Mouse (Mus musculus): ENCODE results near the gene Snx9. TPM values are rescaled to one million over a fixed set of nuclear protein-coding genes. Genes with fewer than 3 reads are reported as not detected.
A peak's percentile ranks its signal among the peaks of the same experiment; 100 is the strongest.

Snx9 gene
- polyA plus RNA-seq, 1 experiment: 89.9 TPM

- peaks cover 11% of the 10 kb centered on the region for H3K4me1 ChIP-seq (ENCODE audit: control insufficient read depth, insufficient read depth, low read length)
- H3K4me3 ChIP-seq (ENCODE audit: insufficient read depth, low read length): no peak overlapping the region
- H3K27ac ChIP-seq (ENCODE audit: insufficient read depth, low read length): peak overlapping the region; percentile 83
- TF ChIP-seq CTCF (IDR thresholded peaks at IDR 0.05; ENCODE audit: borderline replicate concordance, insufficient read depth, low read length) (no peak), POLR2A (IDR thresholded peaks at IDR 0.05; ENCODE audit: low read depth, low read length) (no peak)
These were observed 35.2 kb upstream of the Snx9 start for GRCm38 (mm10) chr17:5805935-5806334.

- H3K27ac ChIP-seq (ENCODE audit: insufficient read depth, low read length): no peak overlapping the region
- H3K4me3 ChIP-seq (ENCODE audit: insufficient read depth, low read length): no peak overlapping the region
- peaks cover 8% of the 10 kb centered on the region for H3K4me1 ChIP-seq (ENCODE audit: control insufficient read depth, insufficient read depth, low read length)
- TF ChIP-seq POLR2A (IDR thresholded peaks at IDR 0.05; ENCODE audit: low read depth, low read length) (no peak), CTCF (IDR thresholded peaks at IDR 0.05; ENCODE audit: borderline replicate concordance, insufficient read depth, low read length) (peak; percentile 19; the same call in 1 of the 2 replicates)
These were observed 34.3 kb upstream of the Snx9 start for GRCm38 (mm10) chr17:5806823-5807222.

- Histone ChIP-seq H3K4me1 (ENCODE audit: control insufficient read depth, insufficient read depth, low read length) (peaks cover 8% of the 10 kb centered on the region), H3K4me3 (ENCODE audit: insufficient read depth, low read length) (no peak overlapping the region), H3K27ac (ENCODE audit: insufficient read depth, low read length) (no peak overlapping the region)
- no peak for TF ChIP-seq CTCF (IDR thresholded peaks at IDR 0.05; ENCODE audit: borderline replicate concordance, insufficient read depth, low read length)
- TF ChIP-seq POLR2A (IDR thresholded peaks at IDR 0.05; ENCODE audit: low read depth, low read length): no peak
These were observed 33.2 kb upstream of the Snx9 start for GRCm38 (mm10) chr17:5807847-5808386.

DNA sequence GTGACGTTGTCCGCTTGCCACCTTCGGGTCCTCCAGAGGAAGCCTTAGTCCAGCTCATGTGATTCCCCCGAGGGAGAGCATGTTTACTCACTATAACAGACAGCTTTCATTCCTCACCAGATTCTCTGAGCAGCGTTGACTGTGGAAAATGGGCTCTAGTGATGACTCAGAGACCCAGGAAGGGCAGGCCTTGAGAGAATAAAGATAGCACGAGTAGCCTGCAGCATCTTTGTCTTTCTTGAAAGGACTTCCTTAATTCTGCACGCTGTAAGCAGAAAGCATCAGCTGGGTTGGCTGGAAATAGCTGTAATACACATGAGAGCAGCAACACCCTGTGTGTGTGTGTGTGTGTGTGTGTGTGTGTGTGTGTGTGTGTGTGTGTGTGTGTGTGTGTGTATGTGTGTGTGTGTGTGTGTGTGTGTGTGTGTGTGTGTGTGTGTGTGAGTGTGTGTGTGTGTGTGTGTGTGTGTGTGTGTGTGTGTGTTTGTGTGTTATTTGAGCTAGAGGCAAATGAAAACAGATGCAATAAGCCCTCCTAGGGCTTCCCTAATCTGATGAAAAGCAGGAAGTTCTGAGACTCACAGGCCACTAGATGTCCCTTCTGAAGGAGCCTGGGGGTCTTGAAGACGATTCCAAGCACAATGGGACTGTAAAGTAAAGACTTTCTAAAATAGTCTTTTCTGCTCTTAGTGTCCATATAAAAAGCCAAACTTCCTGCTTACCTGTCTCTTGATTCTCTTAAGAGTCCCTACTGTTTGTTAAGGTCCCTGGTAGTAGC is 27.1 kb upstream of the Snx9 start:
- no peak overlapping the region for H3K4me3 ChIP-seq (ENCODE audit: insufficient read depth, low read length)
- peak overlapping the region; percentile 37; the same call in 1 of the 2 replicates for H3K27ac ChIP-seq (ENCODE audit: insufficient read depth, low read length)
- TF ChIP-seq CTCF (IDR thresholded peaks at IDR 0.05; ENCODE audit: borderline replicate concordance, insufficient read depth, low read length): no peak
- no peak for TF ChIP-seq POLR2A (IDR thresholded peaks at IDR 0.05; ENCODE audit: low read depth, low read length)
- peaks cover 5% of the 10 kb centered on the region; the same call in 1 of the 2 replicates for H3K4me1 ChIP-seq (ENCODE audit: control insufficient read depth, insufficient read depth, low read length)

DNA sequence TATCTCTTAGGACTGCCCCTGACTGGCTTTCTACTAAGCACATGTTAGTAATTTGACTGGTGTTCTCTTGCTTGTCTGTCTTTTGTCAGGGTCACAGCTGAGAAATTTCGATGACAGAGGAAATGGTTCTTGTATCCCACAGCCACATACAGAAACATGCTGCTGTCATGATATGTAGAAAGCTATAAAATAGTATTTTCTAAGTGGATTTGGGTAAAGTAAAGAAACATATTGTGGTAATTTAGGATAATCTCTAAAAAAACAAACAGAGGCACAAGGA is 26.5 kb upstream of the Snx9 start:
- no peak overlapping the region for H3K4me3 ChIP-seq (ENCODE audit: insufficient read depth, low read length)

DNA sequence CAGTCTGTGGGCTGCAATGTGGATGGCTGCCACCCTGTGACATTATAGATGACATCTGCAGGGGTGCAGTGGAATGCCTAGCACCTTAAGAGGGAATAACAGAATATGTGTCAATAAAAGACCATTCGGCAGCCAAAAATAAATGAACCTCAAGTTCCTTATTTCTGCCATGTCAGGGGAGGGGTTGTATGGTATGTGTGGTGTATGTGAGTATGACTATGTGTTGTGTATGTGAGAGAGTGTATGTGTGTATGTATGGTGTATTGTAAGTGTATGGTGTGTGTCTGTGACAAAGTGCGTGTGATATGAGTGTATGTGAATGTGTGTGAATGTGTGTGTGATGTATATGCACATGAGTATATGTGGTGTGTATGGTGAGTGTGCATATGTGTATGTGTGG is 23.3 kb upstream of the Snx9 start:
- no peak for TF ChIP-seq CTCF (IDR thresholded peaks at IDR 0.05; ENCODE audit: borderline replicate concordance, insufficient read depth, low read length)
- TF ChIP-seq POLR2A (IDR thresholded peaks at IDR 0.05; ENCODE audit: low read depth, low read length): no peak

More for the DNA sequence above, 26.5 kb upstream of the Snx9 start:
- Histone ChIP-seq H3K27ac (ENCODE audit: insufficient read depth, low read length) (peak overlapping the region; percentile 37; the same call in 1 of the 2 replicates), H3K4me1 (ENCODE audit: control insufficient read depth, insufficient read depth, low read length) (peaks cover 9% of the 10 kb centered on the region)
- TF ChIP-seq CTCF (IDR thresholded peaks at IDR 0.05; ENCODE audit: borderline replicate concordance, insufficient read depth, low read length) (no peak), POLR2A (IDR thresholded peaks at IDR 0.05; ENCODE audit: low read depth, low read length) (no peak)

DNA sequence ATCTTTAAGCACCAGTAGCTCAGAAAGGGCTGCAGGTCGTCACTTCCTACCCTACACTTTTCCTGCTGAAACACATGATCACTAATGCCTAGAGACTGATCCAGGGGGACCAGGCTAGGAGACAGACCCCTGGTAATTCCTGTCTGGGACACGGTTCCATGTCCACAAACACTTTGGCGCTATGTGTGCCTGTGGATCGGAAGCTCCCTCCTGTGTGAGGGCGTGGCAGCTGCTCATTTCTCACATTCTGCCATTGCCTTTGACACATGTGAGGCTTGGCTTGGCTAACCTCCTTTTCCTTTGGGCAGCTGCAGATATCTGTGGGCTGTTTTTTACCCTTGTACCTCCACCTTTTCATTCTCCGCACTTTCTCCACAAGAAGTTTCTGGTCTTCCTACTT is 22.0 kb upstream of the Snx9 start:
- H3K27ac ChIP-seq (ENCODE audit: insufficient read depth, low read length): peak overlapping the region; percentile 99
- TF ChIP-seq POLR2A (IDR thresholded peaks at IDR 0.05; ENCODE audit: low read depth, low read length) (no peak), CTCF (IDR thresholded peaks at IDR 0.05; ENCODE audit: borderline replicate concordance, insufficient read depth, low read length) (no peak)
- H3K4me3 ChIP-seq (ENCODE audit: insufficient read depth, low read length): no peak overlapping the region
- H3K4me1 ChIP-seq (ENCODE audit: control insufficient read depth, insufficient read depth, low read length): peaks cover 25% of the 10 kb centered on the region

More for the DNA sequence above, 23.3 kb upstream of the Snx9 start:
- Histone ChIP-seq H3K27ac (ENCODE audit: insufficient read depth, low read length) (no peak overlapping the region), H3K4me1 (ENCODE audit: control insufficient read depth, insufficient read depth, low read length) (peaks cover 25% of the 10 kb centered on the region), H3K4me3 (ENCODE audit: insufficient read depth, low read length) (no peak overlapping the region)

DNA sequence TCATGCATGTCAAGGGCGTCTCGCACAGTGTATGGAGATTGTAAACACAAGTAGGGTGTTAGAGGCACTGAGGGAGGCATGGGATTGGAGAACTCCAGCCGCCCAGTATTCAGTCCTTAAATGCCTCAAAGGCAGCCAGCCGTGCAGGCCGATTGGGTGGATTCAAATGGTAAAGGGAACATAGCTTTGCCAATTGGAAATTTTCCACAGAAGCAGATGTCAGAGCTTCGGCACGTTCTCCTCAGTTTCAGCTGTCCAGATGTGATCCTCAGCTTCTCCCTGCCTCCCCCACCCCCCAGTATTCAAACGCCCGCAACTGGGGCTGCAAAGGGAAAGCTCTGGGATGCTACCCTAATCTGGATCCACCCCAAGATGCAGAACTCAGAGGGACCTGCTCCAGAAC is 21.3 kb upstream of the Snx9 start:
- TF ChIP-seq POLR2A (IDR thresholded peaks at IDR 0.05; ENCODE audit: low read depth, low read length) (no peak), CTCF (IDR thresholded peaks at IDR 0.05; ENCODE audit: borderline replicate concordance, insufficient read depth, low read length) (no peak)
- peak overlapping the region; percentile 99 for H3K27ac ChIP-seq (ENCODE audit: insufficient read depth, low read length)
- H3K4me1 ChIP-seq (ENCODE audit: control insufficient read depth, insufficient read depth, low read length): peaks cover 21% of the 10 kb centered on the region

GRCm38 (mm10) chr17:5822541-5822940 is 18.6 kb upstream of the Snx9 start:
- Histone ChIP-seq H3K27ac (ENCODE audit: insufficient read depth, low read length) (peak overlapping the region; percentile 99), H3K4me3 (ENCODE audit: insufficient read depth, low read length) (no peak overlapping the region)
- TF ChIP-seq POLR2A (IDR thresholded peaks at IDR 0.05; ENCODE audit: low read depth, low read length) (no peak), CTCF (IDR thresholded peaks at IDR 0.05; ENCODE audit: borderline replicate concordance, insufficient read depth, low read length) (no peak)

More for the DNA sequence above, 21.3 kb upstream of the Snx9 start:
- no peak overlapping the region for H3K4me3 ChIP-seq (ENCODE audit: insufficient read depth, low read length)

DNA sequence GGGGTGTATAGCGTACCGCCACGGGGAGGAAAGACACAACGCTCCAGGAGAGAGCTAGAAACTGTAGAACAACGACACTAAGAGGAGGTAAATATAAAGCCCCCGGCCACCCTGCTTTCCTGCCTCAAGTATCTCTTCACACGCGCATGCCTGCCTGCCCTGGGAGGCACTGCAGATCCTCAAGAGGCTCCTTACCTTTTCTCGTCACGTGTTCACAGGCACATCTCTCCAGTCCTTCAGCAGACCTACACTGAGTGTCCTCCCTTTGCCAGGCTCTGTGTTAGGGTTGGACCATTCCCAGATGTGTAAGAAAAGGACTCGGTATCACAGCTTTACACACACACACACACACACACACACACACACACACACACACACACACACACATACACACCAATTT is 18.1 kb upstream of the Snx9 start:
- no peak for TF ChIP-seq CTCF (IDR thresholded peaks at IDR 0.05; ENCODE audit: borderline replicate concordance, insufficient read depth, low read length)
- H3K4me3 ChIP-seq (ENCODE audit: insufficient read depth, low read length): no peak overlapping the region
- peak overlapping the region; percentile 99 for H3K27ac ChIP-seq (ENCODE audit: insufficient read depth, low read length)
- peaks cover 22% of the 10 kb centered on the region for H3K4me1 ChIP-seq (ENCODE audit: control insufficient read depth, insufficient read depth, low read length)

More at GRCm38 (mm10) chr17:5822541-5822940, 18.6 kb upstream of the Snx9 start:
- H3K4me1 ChIP-seq (ENCODE audit: control insufficient read depth, insufficient read depth, low read length): peaks cover 21% of the 10 kb centered on the region

Data from embryonic fibroblast, embryonic 13.5 days (primary cell).